Mouse (Mus musculus) olfactory bulb, adult 2 months (tissue): ENCODE data around the gene Sdc1.

Source experiments
- CTCF ChIP-seq: fragments of 200-500 bp; IDR thresholded peaks from 2 replicates; pipeline ENCODE4 v1.5.1; 2012; ENCODE audit warnings: low read depth, mild to moderate bottlenecking, low read length, moderate library complexity; ENCODE audit not compliant: insufficient read depth
- POLR2A ChIP-seq: fragments of 200-500 bp; IDR thresholded peaks from 2 replicates; pipeline ENCODE4 v1.6.1; 2012; ENCODE audit warnings: mild to moderate bottlenecking, low read depth, low read length, moderate library complexity; ENCODE audit not compliant: insufficient read depth

DNA sequence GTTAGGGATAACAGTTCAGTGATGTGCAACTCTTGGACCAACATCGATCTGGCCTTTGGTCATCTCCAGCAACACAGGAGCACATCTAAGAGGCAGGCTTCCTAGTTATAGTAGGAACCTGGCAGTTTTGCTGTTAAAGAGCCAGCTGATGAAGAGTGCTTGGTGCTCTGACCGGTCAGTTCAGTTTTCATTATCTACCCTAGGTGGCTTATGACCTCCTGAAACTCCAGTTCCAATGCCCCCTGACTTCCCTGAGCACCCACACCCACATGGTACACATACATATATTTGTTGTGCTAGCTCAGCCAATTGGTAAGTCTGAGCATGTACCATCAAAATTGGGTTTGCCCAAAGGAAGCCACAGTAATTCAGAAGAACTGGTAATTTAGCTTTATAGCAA is 17.5 kb upstream of the Sdc1 start:
- TF ChIP-seq POLR2A, result no peak
- TF ChIP-seq CTCF, result no peak
